Mouse (Mus musculus) forebrain, postnatal 0 days (tissue): ENCODE measurements at regions not wholly inside any gene's neighbourhood (a gene's known extent, or its start where the extent isn't known, plus 50 kb on each side); places are given as distances from the start of the nearest gene placed in this dataset.

Experiments used
- ATAC-seq: fragments of 200-750 bp; cut with Nextera tagmentation; 2 replicates; pipeline ENCODE4 v1.8.0; 2017; ENCODE audit warnings: mild to moderate bottlenecking, moderate library complexity
- DNase-seq: peaks from one replicate; pipeline ENCODE4 v3.0.0-alpha.2; 2015
- H3K27ac ChIP-seq: fragments of 300-500 bp; sonication (generic); 2 replicates; pipeline ENCODE4 v1.5.1; 2014; ENCODE audit warnings: low read depth, mild to moderate bottlenecking, antibody characterized with exemption, low read length, moderate library complexity, mixed read lengths
- H3K27me3 ChIP-seq: fragments of 300-500 bp; sonication (generic); 2 replicates; pipeline ENCODE4 v1.6.1; 2014; ENCODE audit warnings: mild to moderate bottlenecking, low read length, mixed read lengths; ENCODE audit not compliant: insufficient read depth
- H3K36me3 ChIP-seq: fragments of 300-500 bp; sonication (generic); 2 replicates; pipeline ENCODE4 v1.6.1; 2014; ENCODE audit warnings: mild to moderate bottlenecking, moderate library complexity; ENCODE audit not compliant: insufficient read depth
- H3K4me1 ChIP-seq: fragments of 300-500 bp; sonication (generic); 2 replicates; pipeline ENCODE4 v1.6.1; 2014; ENCODE audit warnings: antibody characterized with exemption; ENCODE audit not compliant: insufficient read depth
- H3K4me2 ChIP-seq: fragments of 300-500 bp; sonication (generic); 2 replicates; pipeline ENCODE4 v1.6.1; 2014; ENCODE audit warnings: low read depth, mild to moderate bottlenecking, moderate library complexity
- H3K4me3 ChIP-seq: fragments of 300-500 bp; sonication (generic); 2 replicates; pipeline ENCODE4 v1.5.1; 2014; ENCODE audit warnings: low read depth, low read length, mixed read lengths
- H3K9ac ChIP-seq: fragments of 300-500 bp; sonication (generic); 2 replicates; pipeline ENCODE4 v1.6.1; 2014; ENCODE audit warnings: mild to moderate bottlenecking
- H3K9me3 ChIP-seq: fragments of 300-500 bp; sonication (generic); 2 replicates; pipeline ENCODE4 v1.6.1; 2016; ENCODE audit warnings: low read length
- CTCF ChIP-seq: sonication (generic); IDR thresholded peaks from 2 replicates; pipeline ENCODE4 v1.5.1; 2016; ENCODE audit warnings: antibody characterized with exemption, control low read depth, low read depth
- WGBS: fragments of 180-500 bp; shearing (Covaris S2); extraction: QIAGEN DNeasy Blood & Tissue Kit; methylation state at CpG from one replicate; pipeline ENCODE4 v1.1.7; 2014; 5-methylcytosine and 5-hydroxymethylcytosine counted together

DNA sequence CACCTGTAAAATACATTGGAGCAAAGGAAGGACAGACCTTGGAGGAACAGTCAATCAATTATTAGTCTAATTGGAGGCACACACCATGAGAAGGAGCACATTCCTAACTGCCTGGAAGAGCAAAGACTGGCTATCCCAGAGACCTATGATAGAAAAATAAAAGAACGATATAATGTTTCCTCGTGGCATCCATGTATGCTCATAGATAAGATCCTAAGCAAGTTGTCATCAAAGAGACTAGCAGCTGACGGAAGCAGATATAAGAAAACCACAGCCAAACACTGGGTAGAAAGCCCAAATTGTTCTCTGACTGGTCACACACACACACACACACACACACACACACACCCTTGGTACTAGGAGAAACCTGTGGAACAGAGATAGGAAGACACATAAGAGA is 986.6 kb upstream of the Manea start:
- DNase-seq: no peak
- Histone ChIP-seq H3K27me3 (no peaks in the 10 kb centered on the region), H3K27ac (no peak overlapping the region), H3K9me3 (no peaks in the 10 kb centered on the region), H3K4me3 (no peak overlapping the region), H3K4me1 (no peaks in the 10 kb centered on the region), H3K9ac (no peak overlapping the region), H3K36me3 (no peaks in the 10 kb centered on the region), H3K4me2 (no peak overlapping the region)
- WGBS: 96% methylated on average over 3 of the region's 3 CpGs
- no peak for TF ChIP-seq CTCF
- ATAC-seq: no peak
